Mouse (Mus musculus): ENCODE measurements around the gene Cdkn1c. TPM values are rescaled to one million over a fixed set of nuclear protein-coding genes. Genes with fewer than 3 reads are reported as not detected.
A peak's percentile ranks its signal among the peaks of the same experiment; 100 is the strongest.

The Cdkn1c gene
- not detected in 2 replicates for total RNA-seq (2012; rRNA removed)
- total RNA-seq (2014; rRNA removed): not detected in 2 replicates
- not detected in 2 replicates for polyA plus RNA-seq (2012; ENCODE audit: insufficient read length, low read depth)

DNA sequence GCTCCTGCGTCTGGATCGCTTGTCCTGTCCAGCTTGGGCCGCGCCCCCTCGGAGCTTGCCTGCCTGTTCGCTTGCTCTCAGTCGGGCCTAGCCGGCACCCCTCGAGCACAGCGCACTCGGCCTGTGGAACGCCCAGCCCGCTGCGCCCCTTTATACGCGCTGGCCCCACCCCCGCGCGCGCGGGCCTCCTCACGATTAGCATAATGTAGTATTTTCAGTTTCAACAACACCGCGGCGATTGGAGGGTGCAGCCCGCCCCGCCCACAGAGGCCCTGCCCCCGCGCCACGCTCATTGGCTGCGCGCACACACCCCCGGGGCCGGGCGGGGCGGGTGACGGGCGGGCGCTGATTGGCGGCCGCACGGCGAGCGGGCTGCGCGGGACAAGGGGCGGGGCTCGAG lies at the start of gene Cdkn1c:
Gene Cdkn1c, minus strand, starts transcription at position 177 of the 400 bp plus-strand sequence.
- Histone ChIP-seq H3K9ac (ENCODE audit: insufficient read depth, low read depth) (no peak within 1 kb of the TSS), H3K4me2 (ENCODE audit: insufficient read depth, low read depth, poor library complexity, severe bottlenecking) (no peak within 1 kb of the TSS), H3K4me3 (replicated peaks in 1 of 3; ENCODE audit: low read depth in 2 of 3, low read length in 2 of 3, poor library complexity in 1 of 3) (no peak within 1 kb of the TSS), H3K36me3 (replicated peaks in 1 of 2; ENCODE audit: control insufficient read depth in 1 of 2, insufficient read depth in 1 of 2, low read length in 1 of 2) (no peaks in the 10 kb centered on the region), H3K9me3 (replicated peaks; ENCODE audit: low read length) (peaks cover 34% of the 10 kb centered on the region), H3K4me1 (ENCODE audit: control insufficient read depth in 1 of 2, insufficient read depth in 2 of 2) (no peaks in the 10 kb centered on the region), H3K27me3 (replicated peaks) (peaks cover 13% of the 10 kb centered on the region), H3K79me2 (replicated peaks; ENCODE audit: control insufficient read depth, extremely low read depth, insufficient read depth, poor library complexity, severe bottlenecking) (no peaks in the 10 kb centered on the region), H3K27ac (ENCODE audit: insufficient read depth, low read depth) (no peak within 1 kb of the TSS)
- in situ Hi-C loops (cut with MboI; ENCODE audit: low pct_ligation_motif_present, low pct_unique_long_range_greater_than_20kb, low sequenced_read_pairs): no loop called here
- DNase-seq (ENCODE audit: extremely low read depth): no peak
- TF ChIP-seq UBTF (IDR thresholded peaks at IDR 0.05; ENCODE audit: low read depth, low read length): no peak
- no peak for TF ChIP-seq MAX (IDR thresholded peaks at IDR 0.05; ENCODE audit: low read length)
- TF ChIP-seq POLR2AphosphoS2 (IDR thresholded peaks at IDR 0.05; ENCODE audit: low read depth, low read length): no peak
- no peak for TF ChIP-seq ZC3H11A (IDR thresholded peaks at IDR 0.05; ENCODE audit: low read depth, low read length)
- TF ChIP-seq IRF4 (IDR thresholded peaks at IDR 0.05; ENCODE audit: low read depth, low read length): no peak
- no peak for TF ChIP-seq PAX5 (IDR thresholded peaks at IDR 0.05; ENCODE audit: low read length)
- TF ChIP-seq EP300 (IDR thresholded peaks at IDR 0.05; ENCODE audit: low read length): no peak
- TF ChIP-seq RAD21 (IDR thresholded peaks at IDR 0.05; ENCODE audit: low read depth, low read length): no peak
- TF ChIP-seq MYC (IDR thresholded peaks at IDR 0.05; ENCODE audit: low read depth, low read length): no peak
- no peak for TF ChIP-seq ZMIZ1 (IDR thresholded peaks at IDR 0.05; ENCODE audit: low read depth, low read length)
- TF ChIP-seq SIN3A (IDR thresholded peaks at IDR 0.05; ENCODE audit: low read length): no peak
- TF ChIP-seq ETS1 (conservative IDR thresholded peaks at IDR 0.05; ENCODE audit: low read depth, low read length): no peak
- no peak for TF ChIP-seq CHD1 (IDR thresholded peaks at IDR 0.05; ENCODE audit: low read depth, low read length)
- dilution Hi-C loops (cut with MboI; ENCODE audit: extremely low pct_ligation_motif_present, extremely low pct_unique_long_range_greater_than_20kb, low sequenced_read_pairs): no loop called here

DNA sequence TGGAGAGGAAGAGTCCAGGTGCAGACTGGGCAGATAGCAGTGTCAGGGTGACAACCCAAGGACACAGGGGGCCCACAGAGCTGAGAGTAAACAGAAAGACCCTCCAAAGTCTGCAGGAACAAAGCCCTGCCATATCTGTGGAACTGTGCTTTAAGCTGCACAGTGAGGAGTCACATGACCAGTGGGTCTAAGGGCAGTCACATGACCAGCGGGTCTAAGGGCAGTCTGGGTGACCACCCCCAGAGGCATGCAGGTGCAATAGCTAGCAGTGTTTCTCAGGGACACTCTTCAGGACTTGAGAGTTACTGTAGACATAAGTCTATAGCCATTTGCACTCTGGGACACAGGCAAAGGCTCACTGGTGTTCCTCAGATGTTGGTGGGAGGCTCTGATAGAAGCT lies 48.7 kb upstream of the Cdkn1c start:
- no peaks in the 10 kb centered on the region for H3K9me3 ChIP-seq (replicated peaks; ENCODE audit: low read length)
- H3K36me3 ChIP-seq (replicated peaks in 1 of 2; ENCODE audit: control insufficient read depth in 1 of 2, insufficient read depth in 1 of 2, low read length in 1 of 2): peaks cover 14 to 27% of the 10 kb centered on the region in 2 experiments
- in situ Hi-C loops (cut with MboI; ENCODE audit: low pct_ligation_motif_present, low pct_unique_long_range_greater_than_20kb, low sequenced_read_pairs): no loop called here
- H3K79me2 ChIP-seq (replicated peaks; ENCODE audit: control insufficient read depth, extremely low read depth, insufficient read depth, poor library complexity, severe bottlenecking): no peaks in the 10 kb centered on the region
- H3K9ac ChIP-seq (ENCODE audit: insufficient read depth, low read depth): no peak overlapping the region
- H3K4me3 ChIP-seq (replicated peaks in 1 of 3; ENCODE audit: low read depth in 2 of 3, low read length in 2 of 3, poor library complexity in 1 of 3): no peak overlapping the region
- TF ChIP-seq NRF1 (IDR thresholded peaks at IDR 0.05; ENCODE audit: low read depth, low read length) (no peak), USF2 (conservative IDR thresholded peaks at IDR 0.05; ENCODE audit: low read depth, low read length) (peak; percentile 23; the same call in 1 of the 2 replicates), GABPA (IDR thresholded peaks at IDR 0.05; ENCODE audit: insufficient replicate concordance, low read depth, low read length) (no peak), ZNF384 (IDR thresholded peaks at IDR 0.05; ENCODE audit: low read depth, low read length) (no peak), POLR2AphosphoS2 (IDR thresholded peaks at IDR 0.05; ENCODE audit: low read depth, low read length) (no peak)
- no peak for DNase-seq (ENCODE audit: extremely low read depth)
- no peak overlapping the region for H3K27ac ChIP-seq (ENCODE audit: insufficient read depth, low read depth)
- H3K27me3 ChIP-seq (replicated peaks): peaks cover 6% of the 10 kb centered on the region
- H3K4me2 ChIP-seq (ENCODE audit: insufficient read depth, low read depth, poor library complexity, severe bottlenecking): no peak overlapping the region
- dilution Hi-C loops (cut with MboI; ENCODE audit: extremely low pct_ligation_motif_present, extremely low pct_unique_long_range_greater_than_20kb, low sequenced_read_pairs): no loop called here
- H3K4me1 ChIP-seq (ENCODE audit: control insufficient read depth in 1 of 2, insufficient read depth in 2 of 2): no peaks in the 10 kb centered on the region

Measured in CH12.LX (cell line).